Mouse (Mus musculus): ENCODE data around the gene Olfr702. TPM values are rescaled to one million over a fixed set of nuclear protein-coding genes. Genes with fewer than 3 reads are reported as not detected.

Olfr702 gene
- not detected in 2 replicates for total RNA-seq (2014; rRNA removed)
- not detected in 2 replicates for polyA plus RNA-seq (2012; rRNA removed)

DNA sequence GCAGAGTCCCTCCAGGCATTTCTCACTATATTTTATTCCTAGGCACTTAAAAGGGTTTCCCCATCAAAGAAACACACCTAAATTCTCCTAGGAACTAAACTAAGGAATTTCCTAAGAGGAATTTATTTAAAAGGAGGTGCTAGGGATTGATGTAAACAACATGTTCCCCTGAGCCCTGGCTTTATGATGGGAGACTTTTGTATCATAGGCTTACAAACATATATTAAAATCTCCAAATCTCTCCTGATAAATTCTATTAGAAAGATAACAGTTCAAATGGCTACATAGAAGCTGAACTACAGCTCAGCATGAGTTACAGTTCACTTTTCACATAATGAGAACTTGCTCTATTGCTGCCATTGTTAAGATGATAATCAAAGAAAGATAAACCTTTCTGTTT, at the start of gene Olfr702:
Gene Olfr702, minus strand, starts transcription at position 101 of the 400 bp plus-strand sequence.
- no peaks in the 10 kb centered on the region for H3K36me3 ChIP-seq (ENCODE audit: control insufficient read depth, insufficient read depth, low read length)
- no peak within 1 kb of the TSS for H3K9ac ChIP-seq (ENCODE audit: low read depth, low read length)
- no peak for TF ChIP-seq POLR2A (IDR thresholded peaks at IDR 0.05; ENCODE audit: extremely low read depth, insufficient read depth, low read length)
- TF ChIP-seq CTCF (IDR thresholded peaks at IDR 0.05; ENCODE audit: low read depth, low read length), result no peak
- no peaks in the 10 kb centered on the region for H3K27me3 ChIP-seq (ENCODE audit: control insufficient read depth, insufficient read depth, low read length)
- no peaks in the 10 kb centered on the region for H3K79me2 ChIP-seq (ENCODE audit: control insufficient read depth, insufficient read depth, low read length)
- DNase-seq (ENCODE audit: extremely low read depth, low read depth, low spot score), result no peak
- H3K27ac ChIP-seq (replicated peaks; ENCODE audit: insufficient read depth, low read depth, low read length), result no peak within 1 kb of the TSS
- no peak within 1 kb of the TSS for H3K4me3 ChIP-seq (ENCODE audit: insufficient read depth, low read depth, low read length)
- no peaks in the 10 kb centered on the region for H3K4me1 ChIP-seq (ENCODE audit: control insufficient read depth, insufficient read depth, low read length)

DNA sequence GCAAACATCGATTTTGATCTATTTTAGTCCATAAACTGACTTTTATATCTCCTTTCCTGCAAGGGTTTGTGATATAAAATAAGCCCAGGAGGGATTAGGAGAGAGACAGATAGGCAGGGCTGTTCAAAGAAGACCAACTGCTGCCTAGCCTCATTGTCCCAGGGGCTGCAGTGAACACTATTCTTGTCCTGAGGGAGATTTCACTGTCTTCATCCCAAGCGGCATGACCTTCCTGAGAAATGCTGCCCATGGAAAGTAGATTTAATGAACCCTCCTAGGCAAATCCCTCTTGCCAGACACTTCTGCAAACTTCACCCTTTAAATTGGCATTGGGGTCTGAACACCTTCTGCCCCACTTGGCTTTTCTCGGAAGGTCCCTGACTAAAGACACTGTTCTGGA, 43.1 kb upstream of the Olfr702 start, which contains the start of gene Olfr705:
Gene Olfr705, minus strand, starts transcription at position 101 of the 400 bp plus-strand sequence.
- TF ChIP-seq POLR2A (IDR thresholded peaks at IDR 0.05; ENCODE audit: extremely low read depth, insufficient read depth, low read length), result no peak
- no peak for TF ChIP-seq CTCF (IDR thresholded peaks at IDR 0.05; ENCODE audit: low read depth, low read length)
- H3K36me3 ChIP-seq (ENCODE audit: control insufficient read depth, insufficient read depth, low read length), result no peaks in the 10 kb centered on the region
- H3K27ac ChIP-seq (replicated peaks; ENCODE audit: insufficient read depth, low read depth, low read length), result no peak within 1 kb of the TSS
- H3K27me3 ChIP-seq (ENCODE audit: control insufficient read depth, insufficient read depth, low read length), result no peaks in the 10 kb centered on the region
- WGBS, result 78% methylated on average over 3 of the region's 3 CpGs
- H3K79me2 ChIP-seq (ENCODE audit: control insufficient read depth, insufficient read depth, low read length), result no peaks in the 10 kb centered on the region
- no peak within 1 kb of the TSS for H3K9ac ChIP-seq (ENCODE audit: low read depth, low read length)
- H3K4me3 ChIP-seq (ENCODE audit: insufficient read depth, low read depth, low read length), result no peak within 1 kb of the TSS
- H3K4me1 ChIP-seq (ENCODE audit: control insufficient read depth, insufficient read depth, low read length), result no peaks in the 10 kb centered on the region
- no peak for DNase-seq (ENCODE audit: extremely low read depth, low read depth, low spot score)

DNA sequence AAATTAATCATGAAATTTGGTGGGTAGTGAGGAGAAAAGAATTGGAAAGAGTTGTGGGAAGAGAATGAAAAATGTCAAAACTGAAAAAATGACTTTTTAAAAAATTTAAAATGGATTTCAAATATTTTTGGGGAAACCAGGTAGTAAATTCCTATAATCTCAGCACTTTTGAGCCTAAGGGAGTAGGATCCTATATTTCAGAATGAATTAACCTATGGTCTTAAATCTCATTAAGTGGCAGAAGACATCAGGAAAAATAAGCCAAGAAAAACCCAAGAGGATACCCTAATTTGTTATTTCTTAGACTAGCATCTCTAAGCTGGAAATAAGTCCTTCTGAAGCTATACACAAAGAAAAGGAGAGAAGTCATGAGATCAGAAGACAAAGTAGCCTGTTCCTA, 29.2 kb upstream of the Olfr702 start, which contains the start of gene Olfr704:
Gene Olfr704, plus strand, starts transcription at position 301 of the 400 bp plus-strand sequence.
- Histone ChIP-seq H3K79me2 (ENCODE audit: control insufficient read depth, insufficient read depth, low read length) (no peaks in the 10 kb centered on the region), H3K36me3 (ENCODE audit: control insufficient read depth, insufficient read depth, low read length) (no peaks in the 10 kb centered on the region), H3K9ac (ENCODE audit: low read depth, low read length) (no peak within 1 kb of the TSS), H3K4me1 (ENCODE audit: control insufficient read depth, insufficient read depth, low read length) (no peaks in the 10 kb centered on the region), H3K27me3 (ENCODE audit: control insufficient read depth, insufficient read depth, low read length) (no peaks in the 10 kb centered on the region), H3K27ac (replicated peaks; ENCODE audit: insufficient read depth, low read depth, low read length) (no peak within 1 kb of the TSS), H3K4me3 (ENCODE audit: insufficient read depth, low read depth, low read length) (no peak within 1 kb of the TSS)
- DNase-seq (ENCODE audit: extremely low read depth, low read depth, low spot score), result no peak
- TF ChIP-seq CTCF (IDR thresholded peaks at IDR 0.05; ENCODE audit: low read depth, low read length), result no peak
- no peak for TF ChIP-seq POLR2A (IDR thresholded peaks at IDR 0.05; ENCODE audit: extremely low read depth, insufficient read depth, low read length)

DNA sequence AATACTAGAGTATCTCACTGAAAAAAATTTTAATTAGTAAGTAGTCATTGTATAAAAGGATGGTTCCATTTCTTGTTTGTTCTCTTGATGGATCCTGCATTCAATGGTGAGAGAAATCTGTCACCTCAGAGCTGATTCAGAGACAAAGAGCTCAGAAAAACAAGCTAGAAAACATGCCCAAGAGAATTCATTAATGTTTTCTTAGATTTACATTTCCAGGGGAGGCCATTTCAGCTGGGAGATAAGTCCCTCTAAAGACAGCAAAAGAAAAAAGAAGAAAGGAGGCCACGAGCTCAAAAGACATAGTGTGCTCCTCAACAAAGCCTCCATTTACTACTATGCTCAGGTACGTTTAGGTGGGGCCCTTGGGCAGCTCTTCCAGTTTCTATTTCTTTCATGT, 9.4 kb upstream of the Olfr702 start, which contains the start of gene Olfr703:
Gene Olfr703, plus strand, starts transcription at position 301 of the 400 bp plus-strand sequence.
- no peaks in the 10 kb centered on the region for H3K79me2 ChIP-seq (ENCODE audit: control insufficient read depth, insufficient read depth, low read length)
- no peaks in the 10 kb centered on the region for H3K27me3 ChIP-seq (ENCODE audit: control insufficient read depth, insufficient read depth, low read length)
- no peak within 1 kb of the TSS for H3K4me3 ChIP-seq (ENCODE audit: insufficient read depth, low read depth, low read length)
- TF ChIP-seq POLR2A (IDR thresholded peaks at IDR 0.05; ENCODE audit: extremely low read depth, insufficient read depth, low read length), result no peak
- no peak for TF ChIP-seq CTCF (IDR thresholded peaks at IDR 0.05; ENCODE audit: low read depth, low read length)
- no peak within 1 kb of the TSS for H3K9ac ChIP-seq (ENCODE audit: low read depth, low read length)
- H3K36me3 ChIP-seq (ENCODE audit: control insufficient read depth, insufficient read depth, low read length), result no peaks in the 10 kb centered on the region
- no peak for DNase-seq (ENCODE audit: extremely low read depth, low read depth, low spot score)
- H3K4me1 ChIP-seq (ENCODE audit: control insufficient read depth, insufficient read depth, low read length), result no peaks in the 10 kb centered on the region
- 62% methylated on average over 2 of the region's 2 CpGs for WGBS
- no peak within 1 kb of the TSS for H3K27ac ChIP-seq (replicated peaks; ENCODE audit: insufficient read depth, low read depth, low read length)

DNA sequence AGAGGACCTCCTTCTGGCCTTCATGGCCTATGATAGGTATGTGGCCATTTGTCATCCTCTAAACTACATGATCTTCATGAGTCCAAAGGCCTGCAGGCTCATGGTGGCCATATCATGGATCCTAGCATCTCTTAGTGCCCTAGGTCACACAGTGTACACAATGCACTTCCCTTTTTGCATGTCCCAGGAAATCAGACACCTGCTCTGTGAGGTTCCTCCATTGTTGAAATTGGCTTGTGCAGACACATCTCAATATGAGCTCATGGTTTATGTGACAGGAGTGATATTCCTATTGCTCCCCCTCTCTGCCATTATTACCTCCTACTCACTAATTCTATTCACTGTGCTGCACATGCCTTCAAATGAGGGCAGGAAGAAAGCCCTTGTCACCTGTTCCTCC, 15.3 kb downstream of the Olfr702 start:
- H3K4me3 ChIP-seq (ENCODE audit: insufficient read depth, low read depth, low read length), result no peak overlapping the region
- no peak for DNase-seq (ENCODE audit: extremely low read depth, low read depth, low spot score)

DNA sequence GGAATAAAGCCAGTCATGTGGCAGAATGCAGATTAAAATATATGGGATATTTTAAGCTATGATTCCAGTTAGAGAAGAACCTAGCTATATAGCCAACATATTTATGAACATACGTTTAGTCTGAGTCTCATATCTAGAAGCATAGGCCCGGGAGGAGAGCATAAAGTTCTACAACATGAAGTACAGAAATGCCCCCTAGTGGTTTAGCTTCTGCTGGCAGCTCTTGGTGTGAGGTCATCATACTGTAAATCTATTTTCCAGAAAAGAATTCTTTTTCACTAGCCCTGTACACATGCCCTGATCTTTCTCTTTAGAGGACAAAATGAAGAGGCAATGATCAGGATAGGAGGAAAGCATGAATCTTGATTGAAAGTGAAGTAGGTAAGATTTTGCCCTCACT, 17.9 kb downstream of the Olfr702 start:
- Histone ChIP-seq H3K27me3 (ENCODE audit: control insufficient read depth, insufficient read depth, low read length) (no peaks in the 10 kb centered on the region), H3K4me3 (ENCODE audit: insufficient read depth, low read depth, low read length) (no peak overlapping the region), H3K4me1 (ENCODE audit: control insufficient read depth, insufficient read depth, low read length) (no peaks in the 10 kb centered on the region), H3K36me3 (ENCODE audit: control insufficient read depth, insufficient read depth, low read length) (no peaks in the 10 kb centered on the region), H3K9ac (ENCODE audit: low read depth, low read length) (no peak overlapping the region), H3K27ac (replicated peaks; ENCODE audit: insufficient read depth, low read depth, low read length) (no peak overlapping the region), H3K79me2 (ENCODE audit: control insufficient read depth, insufficient read depth, low read length) (no peaks in the 10 kb centered on the region)
- DNase-seq (ENCODE audit: extremely low read depth, low read depth, low spot score), result peak; percentile 41
- 24% methylated on average over 2 of the region's 2 CpGs for WGBS
- TF ChIP-seq CTCF (IDR thresholded peaks at IDR 0.05; ENCODE audit: low read depth, low read length) (peak; percentile 45), POLR2A (IDR thresholded peaks at IDR 0.05; ENCODE audit: extremely low read depth, insufficient read depth, low read length) (no peak)

More for the DNA sequence above, 15.3 kb downstream of the Olfr702 start:
- no peak overlapping the region for H3K9ac ChIP-seq (ENCODE audit: low read depth, low read length)
- H3K27ac ChIP-seq (replicated peaks; ENCODE audit: insufficient read depth, low read depth, low read length), result no peak overlapping the region
- H3K79me2 ChIP-seq (ENCODE audit: control insufficient read depth, insufficient read depth, low read length), result no peaks in the 10 kb centered on the region
- TF ChIP-seq POLR2A (IDR thresholded peaks at IDR 0.05; ENCODE audit: extremely low read depth, insufficient read depth, low read length), result no peak
- no peak for TF ChIP-seq CTCF (IDR thresholded peaks at IDR 0.05; ENCODE audit: low read depth, low read length)
- no peaks in the 10 kb centered on the region for H3K4me1 ChIP-seq (ENCODE audit: control insufficient read depth, insufficient read depth, low read length)
- H3K27me3 ChIP-seq (ENCODE audit: control insufficient read depth, insufficient read depth, low read length), result no peaks in the 10 kb centered on the region
- no peaks in the 10 kb centered on the region for H3K36me3 ChIP-seq (ENCODE audit: control insufficient read depth, insufficient read depth, low read length)
